ENCODE assay signal across 8 mouse cellular contexts in genomic region chr2:121594660-121595291, GRCm38 (mm10).
DNase-seq lines count a peak whose midpoint lies in the region; ATAC-seq and TF ChIP-seq lines count a peak whose summit lies in the region.

No protein-coding gene starts in this region.

- no peak for TF ChIP-seq EP300 in heart, adult 2 months (IDR thresholded peaks at IDR 0.05; ENCODE audit: insufficient read depth, low read depth, low read length)

- no peaks in the 10 kb centered on the region for H3K4me1 ChIP-seq in kidney, adult 2 months (ENCODE audit: control insufficient read depth, insufficient read depth, low read length)
- H3K4me1 ChIP-seq in kidney, embryonic 16.5 days (ENCODE audit: insufficient read depth, low read length): peaks cover 7% of the 10 kb centered on the region; the same call in 1 of the 2 replicates
- H3K4me1 ChIP-seq in heart, adult 2 months (ENCODE audit: control insufficient read depth, insufficient read depth, low read length): peaks cover 10% of the 10 kb centered on the region
- H3K4me1 ChIP-seq in liver, embryonic 11.5 days (replicated peaks; ENCODE audit: control insufficient read depth, insufficient read depth, low read length): peaks cover 16% of the 10 kb centered on the region
- H3K4me1 ChIP-seq in stomach, embryonic 16.5 days (ENCODE audit: control insufficient read depth, insufficient read depth, low read length): peaks cover 16% of the 10 kb centered on the region

- H3K9ac ChIP-seq in kidney, embryonic 16.5 days (replicated peaks; ENCODE audit: low read length): no peak overlapping the region
- H3K9ac ChIP-seq in heart, adult 2 months (ENCODE audit: low read depth, low read length): no peak overlapping the region
- H3K9ac ChIP-seq in liver, embryonic 11.5 days (ENCODE audit: low read depth, low read length): no peak overlapping the region
- no peak overlapping the region for H3K9ac ChIP-seq in stomach, embryonic 16.5 days (ENCODE audit: low read length)

- no peak for TF ChIP-seq CTCF in kidney, adult 2 months (conservative IDR thresholded peaks at IDR 0.05; ENCODE audit: insufficient read depth, insufficient read length, low read depth, low read length)
- no peak for TF ChIP-seq CTCF in heart, adult 2 months (IDR thresholded peaks at IDR 0.05)

- no peak overlapping the region for H3K4me2 ChIP-seq in kidney, embryonic 16.5 days (replicated peaks; ENCODE audit: low read depth, low read length)
- H3K4me2 ChIP-seq in liver, embryonic 11.5 days: peak overlapping the region; percentile 45
- H3K4me2 ChIP-seq in stomach, embryonic 16.5 days (ENCODE audit: low read depth, low read length): peak overlapping the region; percentile 16; the same call in 1 of the 2 replicates

- H3K4me3 ChIP-seq in kidney, adult 2 months (ENCODE audit: insufficient read depth, low read depth, low read length): no peak overlapping the region
- no peak overlapping the region for H3K4me3 ChIP-seq in kidney, embryonic 16.5 days (ENCODE audit: low read length)
- H3K4me3 ChIP-seq in heart, adult 2 months: no peak overlapping the region
- H3K4me3 ChIP-seq in liver, embryonic 11.5 days (ENCODE audit: low read depth, low read length): no peak overlapping the region
- no peak overlapping the region for H3K4me3 ChIP-seq in stomach, embryonic 16.5 days (replicated peaks; ENCODE audit: low read length)

- no peaks in the 10 kb centered on the region for H3K9me3 ChIP-seq in kidney, embryonic 16.5 days (ENCODE audit: low read length)
- H3K9me3 ChIP-seq in liver, embryonic 11.5 days (ENCODE audit: control insufficient read depth, low read length): no peaks in the 10 kb centered on the region
- no peaks in the 10 kb centered on the region for H3K9me3 ChIP-seq in stomach, embryonic 16.5 days (replicated peaks; ENCODE audit: control insufficient read depth, low read length)

- no peak overlapping the region for H3K27ac ChIP-seq in kidney, adult 2 months (ENCODE audit: insufficient read depth, low read depth, low read length)
- H3K27ac ChIP-seq in kidney, embryonic 16.5 days (ENCODE audit: low read length): no peak overlapping the region
- H3K27ac ChIP-seq in heart, adult 2 months: peak overlapping the region; percentile 64
- H3K27ac ChIP-seq in liver, embryonic 11.5 days (ENCODE audit: low read depth, low read length): no peak overlapping the region
- H3K27ac ChIP-seq in stomach, embryonic 16.5 days (ENCODE audit: low read length): no peak overlapping the region

- peak; percentile 23 for DNase-seq in kidney, adult 2 months
- DNase-seq in heart, adult 2 months: peak in 1 of 2 experiments; percentile 74
- DNase-seq in liver, embryonic 11.5 days (ENCODE audit: low spot score): no peak
- DNase-seq in cerebellum, adult 18-20 months: no peak
- no peak for DNase-seq in right cerebral cortex, postnatal 10 days (ENCODE audit: low spot score in 2 of 2)
- DNase-seq in right cerebral cortex, adult 18-20 months: no peak

- no peaks in the 10 kb centered on the region for H3K36me3 ChIP-seq in kidney, adult 2 months (ENCODE audit: control insufficient read depth, insufficient read depth, low read length)
- H3K36me3 ChIP-seq in kidney, embryonic 16.5 days (ENCODE audit: insufficient read depth, low read length): no peaks in the 10 kb centered on the region
- H3K36me3 ChIP-seq in heart, adult 2 months (ENCODE audit: control insufficient read depth, insufficient read depth, low read length): no peaks in the 10 kb centered on the region
- no peaks in the 10 kb centered on the region for H3K36me3 ChIP-seq in liver, embryonic 11.5 days (ENCODE audit: control insufficient read depth, insufficient read depth, low read length)
- H3K36me3 ChIP-seq in stomach, embryonic 16.5 days (ENCODE audit: control insufficient read depth, insufficient read depth, low read length): no peaks in the 10 kb centered on the region

- WGBS in kidney, adult 2 months: 19% methylated on average over 8 of the region's 8 CpGs
- 22% methylated on average over 8 of the region's 8 CpGs for WGBS in kidney, embryonic 16.5 days
- 6% methylated on average over 8 of the region's 8 CpGs for WGBS in heart, adult 2 months
- WGBS in liver, embryonic 11.5 days: 15% methylated on average over 8 of the region's 8 CpGs
- WGBS in stomach, embryonic 16.5 days: 18% methylated on average over 8 of the region's 8 CpGs

- TF ChIP-seq POLR2A in kidney, adult 2 months (IDR thresholded peaks at IDR 0.05; ENCODE audit: low read depth, low read length): no peak
- no peak for TF ChIP-seq POLR2A in heart, adult 2 months (IDR thresholded peaks at IDR 0.05; ENCODE audit: insufficient read depth, low read depth, low read length)

- no peaks in the 10 kb centered on the region for H3K79me2 ChIP-seq in heart, adult 2 months (replicated peaks; ENCODE audit: control insufficient read depth, insufficient read depth, low read length)

- intact Hi-C loops in heart, adult 2 months (cut with DNase I): no loop called here

- H3K27me3 ChIP-seq in kidney, adult 2 months (replicated peaks; ENCODE audit: control insufficient read depth, insufficient read depth, low read length): no peaks in the 10 kb centered on the region
- H3K27me3 ChIP-seq in kidney, embryonic 16.5 days (ENCODE audit: insufficient read depth, low read length): no peaks in the 10 kb centered on the region
- no peaks in the 10 kb centered on the region for H3K27me3 ChIP-seq in heart, adult 2 months (ENCODE audit: control insufficient read depth, insufficient read depth, low read length)
- no peaks in the 10 kb centered on the region; the same call in 1 of the 2 replicates for H3K27me3 ChIP-seq in liver, embryonic 11.5 days (replicated peaks; ENCODE audit: control insufficient read depth, insufficient read depth, low read length)
- H3K27me3 ChIP-seq in stomach, embryonic 16.5 days (ENCODE audit: control insufficient read depth, insufficient read depth, low read length): no peaks in the 10 kb centered on the region

- no peak for ATAC-seq in kidney, embryonic 16.5 days (ENCODE audit: low FRiP score, low TSS enrichment)
- ATAC-seq in liver, embryonic 11.5 days (replicated peaks; ENCODE audit: low FRiP score): peak; percentile 81
- peak; percentile 51; the same call in 1 of the 2 replicates for ATAC-seq in stomach, embryonic 16.5 days (ENCODE audit: insufficient read depth, low FRiP score)
